Mouse (Mus musculus) bone marrow macrophage, adult 2 months (primary cell): ENCODE data around the gene Adgrf2.

Source experiments
- CTCF ChIP-seq: IDR thresholded peaks from 2 replicates; pipeline ENCODE4 v1.5.1; 2012; ENCODE audit warnings: low read depth, mild to moderate bottlenecking, low read length, moderate library complexity
- POLR2A ChIP-seq: IDR thresholded peaks from 2 replicates; pipeline ENCODE4 v1.6.1; 2012; ENCODE audit warnings: mild to moderate bottlenecking, low read depth, low read length, borderline replicate concordance

- no peak for TF ChIP-seq CTCF
- no peak for TF ChIP-seq POLR2A
These were observed 47.7 kb upstream of the Adgrf2 start for GRCm38 (mm10) chr17:42789723-42790122.
